Mouse (Mus musculus) neural tube, embryonic 12.5 days (tissue): ENCODE results near the gene Kcnc3. TPM values are rescaled to one million over a fixed set of nuclear protein-coding genes. Genes with fewer than 3 reads are reported as not detected.

Experiments used
- ATAC-seq: fragments of 200-750 bp; cut with Nextera tagmentation; 2 replicates; pipeline ENCODE4 v1.8.0; 2017; ENCODE audit warnings: low read depth, mild to moderate bottlenecking, moderate TSS enrichment, moderate library complexity; ENCODE audit not compliant: low FRiP score
- H3K27ac ChIP-seq: fragments of 300-500 bp; sonication (generic); 2 replicates; pipeline ENCODE4 v1.5.1; 2016
- H3K27me3 ChIP-seq: fragments of 300-500 bp; sonication (generic); replicated peaks from 2 replicates; pipeline ENCODE4 v1.6.1; 2016; ENCODE audit warnings: mild to moderate bottlenecking
- H3K36me3 ChIP-seq: fragments of 300-500 bp; sonication (generic); 2 replicates; pipeline ENCODE4 v1.6.1; 2016; ENCODE audit warnings: mild to moderate bottlenecking
- H3K4me1 ChIP-seq: fragments of 300-500 bp; sonication (generic); 2 replicates; pipeline ENCODE4 v1.6.1; 2016
- H3K4me2 ChIP-seq: fragments of 300-500 bp; sonication (generic); replicated peaks from 2 replicates; pipeline ENCODE4 v1.6.1; 2016; ENCODE audit warnings: mild to moderate bottlenecking
- H3K4me3 ChIP-seq: fragments of 300-500 bp; sonication (generic); 2 replicates; pipeline ENCODE4 v1.5.1; 2016
- H3K9ac ChIP-seq: fragments of 300-500 bp; sonication (generic); 2 replicates; pipeline ENCODE4 v1.6.1; 2016; ENCODE audit warnings: mild to moderate bottlenecking
- H3K9me3 ChIP-seq: fragments of 300-500 bp; sonication (generic); 2 replicates; pipeline ENCODE4 v1.6.1; 2016; ENCODE audit warnings: mild to moderate bottlenecking
- WGBS: fragments of 180-500 bp; shearing (Covaris S2); methylation state at CpG from one replicate; pipeline ENCODE4 v1.1.7; 2016; 5-methylcytosine and 5-hydroxymethylcytosine counted together
- polyA plus RNA-seq: library from polyadenylated mRNA; unstranded; fragments of >200 nt; fragmentation: Nextera tagmentation; extraction: Ambion mirVana; gene quantifications from 2 replicates; pipeline ENCODE4 v1.2.1, GENCODE M21; 2016

Gene Kcnc3
- polyA plus RNA-seq, 1 experiment from 2014 or later: 2.6 TPM

- WGBS: 86% methylated on average over 31 of the region's 31 CpGs
- Histone ChIP-seq H3K4me3 (no peak overlapping the region), H3K4me2 (peak overlapping the region; percentile 63), H3K9ac (no peak overlapping the region), H3K27me3 (no peaks in the 10 kb centered on the region), H3K9me3 (no peaks in the 10 kb centered on the region), H3K27ac (no peak overlapping the region), H3K36me3 (peaks cover 29% of the 10 kb centered on the region), H3K4me1 (peaks cover 20% of the 10 kb centered on the region)
- no peak for ATAC-seq
These were observed 38.1 kb upstream of the Kcnc3 start for GRCm38 (mm10) chr7:44552141-44552908.

GRCm38 (mm10) chr7:44553196-44553764 is 37.2 kb upstream of the Kcnc3 start:
- peaks cover 29% of the 10 kb centered on the region for H3K36me3 ChIP-seq
- H3K27me3 ChIP-seq: no peaks in the 10 kb centered on the region
- H3K9ac ChIP-seq: peak overlapping the region; percentile 54
- WGBS: 1% methylated on average over 32 of the region's 32 CpGs
- H3K9me3 ChIP-seq: no peaks in the 10 kb centered on the region
- H3K27ac ChIP-seq: peak overlapping the region; percentile 74
- H3K4me3 ChIP-seq: peak overlapping the region; percentile 75
- H3K4me2 ChIP-seq: peak overlapping the region; percentile 63
- peak; percentile 79 for ATAC-seq
- peaks cover 10% of the 10 kb centered on the region for H3K4me1 ChIP-seq

- Histone ChIP-seq H3K9ac (peak within 1 kb of the TSS; percentile 54), H3K36me3 (peaks cover 29% of the 10 kb centered on the region), H3K4me2 (peak within 1 kb of the TSS; percentile 63), H3K9me3 (no peaks in the 10 kb centered on the region), H3K27ac (peak within 1 kb of the TSS; percentile 74), H3K27me3 (no peaks in the 10 kb centered on the region), H3K4me3 (peak within 1 kb of the TSS; percentile 75), H3K4me1 (peaks cover 7% of the 10 kb centered on the region; the same call in 1 of the 2 replicates)
- WGBS: under 1% methylated on average over 22 of the region's 22 CpGs
- ATAC-seq: peak; percentile 83
These were observed 36.6 kb upstream of the Kcnc3 start, which contains the start of gene Nr1h2 for GRCm38 (mm10) chr7:44553826-44554225. TSS of gene Nr1h2 (minus strand) at chr7:44553951.

- no peak overlapping the region for H3K4me3 ChIP-seq
- H3K27ac ChIP-seq: no peak overlapping the region
- no peaks in the 10 kb centered on the region for H3K27me3 ChIP-seq
- 73% methylated on average over 2 of the region's 2 CpGs for WGBS
- ATAC-seq: no peak
- H3K4me2 ChIP-seq: no peak overlapping the region
- H3K36me3 ChIP-seq: no peaks in the 10 kb centered on the region
- H3K9me3 ChIP-seq: no peaks in the 10 kb centered on the region
- peaks cover 7% of the 10 kb centered on the region; the same call in 1 of the 2 replicates for H3K4me1 ChIP-seq
- H3K9ac ChIP-seq: no peak overlapping the region
These were observed 32.8 kb upstream of the Kcnc3 start for GRCm38 (mm10) chr7:44557629-44558028.

- Histone ChIP-seq H3K36me3 (no peaks in the 10 kb centered on the region), H3K9ac (no peak overlapping the region), H3K27ac (no peak overlapping the region), H3K9me3 (no peaks in the 10 kb centered on the region), H3K27me3 (no peaks in the 10 kb centered on the region), H3K4me2 (no peak overlapping the region), H3K4me1 (no peaks in the 10 kb centered on the region), H3K4me3 (no peak overlapping the region)
- WGBS: 57% methylated on average over 18 of the region's 18 CpGs
- peak; percentile 48; the same call in 1 of the 2 replicates for ATAC-seq
These were observed 29.7 kb upstream of the Kcnc3 start for GRCm38 (mm10) chr7:44560435-44561400.

- Histone ChIP-seq H3K9me3 (no peaks in the 10 kb centered on the region), H3K27ac (no peak overlapping the region), H3K27me3 (no peaks in the 10 kb centered on the region), H3K36me3 (no peaks in the 10 kb centered on the region), H3K9ac (no peak overlapping the region), H3K4me2 (no peak overlapping the region), H3K4me1 (no peaks in the 10 kb centered on the region), H3K4me3 (no peak overlapping the region)
- 44% methylated on average over 8 of the region's 8 CpGs for WGBS
- no peak for ATAC-seq
These were observed 27.2 kb upstream of the Kcnc3 start for GRCm38 (mm10) chr7:44563284-44563683.

GRCm38 (mm10) chr7:44564486-44564885 is 26.0 kb upstream of the Kcnc3 start:
- Histone ChIP-seq H3K9me3 (no peaks in the 10 kb centered on the region), H3K27me3 (no peaks in the 10 kb centered on the region), H3K4me1 (no peaks in the 10 kb centered on the region), H3K27ac (no peak overlapping the region), H3K36me3 (no peaks in the 10 kb centered on the region), H3K4me2 (no peak overlapping the region), H3K9ac (no peak overlapping the region), H3K4me3 (no peak overlapping the region)
- no peak for ATAC-seq
- 87% methylated on average over 10 of the region's 10 CpGs for WGBS

GRCm38 (mm10) chr7:44565414-44565813 is 25.1 kb upstream of the Kcnc3 start:
- Histone ChIP-seq H3K36me3 (no peaks in the 10 kb centered on the region), H3K4me1 (no peaks in the 10 kb centered on the region), H3K27me3 (no peaks in the 10 kb centered on the region), H3K9me3 (no peaks in the 10 kb centered on the region), H3K4me2 (no peak overlapping the region), H3K27ac (no peak overlapping the region), H3K4me3 (no peak overlapping the region), H3K9ac (no peak overlapping the region)
- 76% methylated on average over 6 of the region's 6 CpGs for WGBS
- no peak for ATAC-seq

GRCm38 (mm10) chr7:44568803-44569202 is 21.7 kb upstream of the Kcnc3 start:
- no peaks in the 10 kb centered on the region for H3K4me1 ChIP-seq
- H3K27me3 ChIP-seq: no peaks in the 10 kb centered on the region
- 80% methylated on average over 9 of the region's 9 CpGs for WGBS
- no peak overlapping the region for H3K4me2 ChIP-seq
- ATAC-seq: no peak
- no peaks in the 10 kb centered on the region for H3K36me3 ChIP-seq
- no peaks in the 10 kb centered on the region for H3K9me3 ChIP-seq
- no peak overlapping the region for H3K9ac ChIP-seq
- no peak overlapping the region for H3K4me3 ChIP-seq
- H3K27ac ChIP-seq: no peak overlapping the region

- H3K4me1 ChIP-seq: no peaks in the 10 kb centered on the region
- no peaks in the 10 kb centered on the region for H3K27me3 ChIP-seq
- H3K27ac ChIP-seq: no peak overlapping the region
- no peaks in the 10 kb centered on the region for H3K36me3 ChIP-seq
- H3K9me3 ChIP-seq: no peaks in the 10 kb centered on the region
- no peak for ATAC-seq
- H3K9ac ChIP-seq: no peak overlapping the region
- H3K4me3 ChIP-seq: no peak overlapping the region
- H3K4me2 ChIP-seq: no peak overlapping the region
- 88% methylated on average over 6 of the region's 6 CpGs for WGBS
These were observed 19.5 kb upstream of the Kcnc3 start for GRCm38 (mm10) chr7:44570989-44571388.

- H3K27me3 ChIP-seq: no peaks in the 10 kb centered on the region
- H3K9me3 ChIP-seq: no peaks in the 10 kb centered on the region
- no peaks in the 10 kb centered on the region for H3K36me3 ChIP-seq
- 67% methylated on average over 4 of the region's 4 CpGs for WGBS
- H3K27ac ChIP-seq: no peak overlapping the region
- no peaks in the 10 kb centered on the region for H3K4me1 ChIP-seq
- no peak overlapping the region for H3K4me2 ChIP-seq
- H3K9ac ChIP-seq: no peak overlapping the region
- no peak for ATAC-seq
- no peak overlapping the region for H3K4me3 ChIP-seq
These were observed 18.7 kb upstream of the Kcnc3 start for GRCm38 (mm10) chr7:44571811-44572210.

GRCm38 (mm10) chr7:44572213-44572701 is 18.2 kb upstream of the Kcnc3 start, which contains the start of gene Napsa:
TSS of gene Napsa (plus strand) at chr7:44572380.
- no peak for ATAC-seq
- Histone ChIP-seq H3K9me3 (no peaks in the 10 kb centered on the region), H3K4me2 (no peak within 1 kb of the TSS), H3K9ac (no peak within 1 kb of the TSS), H3K4me3 (no peak within 1 kb of the TSS), H3K27ac (no peak within 1 kb of the TSS), H3K27me3 (no peaks in the 10 kb centered on the region), H3K36me3 (no peaks in the 10 kb centered on the region), H3K4me1 (no peaks in the 10 kb centered on the region)
- 37% methylated on average over 7 of the region's 7 CpGs for WGBS
